Mouse (Mus musculus) lung, adult 10 weeks (tissue): ENCODE data around the gene Gzmn. TPM values are rescaled to one million over a fixed set of nuclear protein-coding genes. Genes with fewer than 3 reads are reported as not detected.

Experiments
- polyA plus RNA-seq: library from polyadenylated mRNA; stranded (reverse); fragments of 350-450 nt; fragmentation: Illumina TruSeq; extraction: RNeasy Lipid Tissue Mini Kit (QIAGEN cat#74804); gene quantifications from one replicate; pipeline ENCODE4 v1.2.3, GENCODE M21; 2014; ENCODE audit warnings: low read depth, low replicate concordance; ENCODE audit not compliant: insufficient read depth

The Gzmn gene
- not detected for polyA plus RNA-seq

DNA sequence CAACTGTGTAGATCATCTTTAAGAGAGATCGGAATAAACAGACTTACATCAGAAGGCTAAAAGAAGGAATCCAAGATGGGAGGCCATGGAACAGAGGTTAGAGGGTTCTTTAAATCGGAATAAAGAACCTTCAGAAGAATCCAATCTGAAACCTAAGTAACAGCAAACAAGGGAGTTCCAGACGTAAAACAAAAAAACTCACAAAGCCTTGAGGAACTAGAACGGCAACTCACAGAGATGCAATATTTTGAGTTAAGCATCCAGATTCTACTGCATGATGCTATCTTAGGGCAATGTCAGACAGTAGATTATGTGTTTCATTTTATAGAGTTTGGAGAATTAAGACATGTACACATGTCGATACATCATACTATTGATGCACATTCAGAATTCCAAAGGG, at the start of gene Gzmn:
TSS of gene Gzmn (minus strand) at position 101 of the 400 bp plus-strand sequence.

GRCm38 (mm10) chr14:56211317-56211716, 36.9 kb upstream of the Gzmn start, which contains the start of gene Gzmf:
Gzmf (minus strand) TSS chr14:56211417.

GRCm38 (mm10) chr14:56159479-56159878, 14.9 kb downstream of the Gzmn start, which contains the start of gene Gzmg:
Gzmg (minus strand) TSS chr14:56159579.

DNA sequence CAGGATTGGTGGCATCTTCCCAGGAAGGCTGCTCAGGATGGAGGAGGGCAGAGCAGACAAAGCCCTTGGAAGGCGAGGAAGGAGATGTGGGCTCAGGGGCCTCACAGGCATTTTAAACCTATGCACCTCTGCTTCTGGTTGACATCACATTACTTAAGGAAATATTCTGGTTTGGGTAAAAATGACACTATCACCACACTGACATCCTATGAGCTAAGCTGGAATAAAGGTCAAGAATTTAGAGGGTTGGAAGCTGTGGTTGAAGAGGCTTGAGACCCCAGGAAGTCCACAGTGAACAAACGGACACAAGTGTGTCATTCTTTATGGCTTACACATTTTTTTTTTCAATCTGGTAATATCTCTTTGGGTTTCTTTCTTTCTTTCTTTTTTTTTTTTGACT, 41.9 kb downstream of the Gzmn start, which contains the start of gene Gzmd:
TSS of gene Gzmd (minus strand) at position 101 of the 400 bp plus-strand sequence.

DNA sequence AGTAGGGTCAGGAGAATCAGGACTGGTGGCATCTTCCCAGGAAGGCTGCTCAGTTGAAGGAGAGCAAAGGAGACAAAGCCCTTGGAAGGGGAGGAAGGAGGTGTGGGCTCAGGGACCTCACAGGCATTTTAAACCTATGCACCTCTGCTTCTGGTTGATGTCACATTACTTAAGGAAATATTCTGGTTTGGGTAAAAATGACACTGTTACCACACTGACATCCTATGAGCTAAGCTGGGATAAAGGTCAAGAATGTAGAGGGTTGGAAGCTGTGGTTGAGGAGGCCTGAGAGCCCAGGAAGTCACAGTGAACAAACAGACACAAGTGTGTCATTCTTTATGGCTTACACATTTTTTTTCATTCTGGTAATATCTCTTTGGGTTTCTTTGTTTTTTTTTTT, 53.9 kb downstream of the Gzmn start, which contains the start of gene Gzme:
TSS of gene Gzme (minus strand) at position 101 of the 400 bp plus-strand sequence.

Other genes with a start within 250 kb of the Gzmn start
- 4.9 TPM for gene Cma1, start 229.9 kb downstream of the Gzmn start, polyA plus RNA-seq
- gene Cma2, start 223.6 kb downstream of the Gzmn start, polyA plus RNA-seq, result not detected
- gene Mcpt1, start 156.6 kb downstream of the Gzmn start, polyA plus RNA-seq, result not detected
- not detected for gene Mcpt9, start 144.1 kb downstream of the Gzmn start, polyA plus RNA-seq
- not detected for gene Mcpt2, start 132.6 kb downstream of the Gzmn start, polyA plus RNA-seq
- 4.0 TPM for gene Mcpt4, start 112.3 kb downstream of the Gzmn start, polyA plus RNA-seq
- 0.31 TPM for gene Mcpt8, start 89.3 kb downstream of the Gzmn start, polyA plus RNA-seq
- gene Ctsg, start 72.0 kb downstream of the Gzmn start, polyA plus RNA-seq, result not detected
- not detected for gene Gzme, start 54.0 kb downstream of the Gzmn start, polyA plus RNA-seq
- not detected for gene Gzmd, start 42.0 kb downstream of the Gzmn start, polyA plus RNA-seq
- not detected for gene Gzmg, start 15.0 kb downstream of the Gzmn start, polyA plus RNA-seq
- not detected for gene Gzmf, start 36.8 kb upstream of the Gzmn start, polyA plus RNA-seq
- not detected for gene Gzmc, start 60.1 kb upstream of the Gzmn start, polyA plus RNA-seq
- gene Gzmb, start 87.7 kb upstream of the Gzmn start, polyA plus RNA-seq, result 4.9 TPM
- gene Atp12a, start 190.5 kb upstream of the Gzmn start, polyA plus RNA-seq, result not detected
- 0.20 TPM for gene Rnf17, start 228.0 kb upstream of the Gzmn start, polyA plus RNA-seq